Mouse (Mus musculus): ENCODE measurements around the gene Fgfr2. TPM values are rescaled to one million over a fixed set of nuclear protein-coding genes. Genes with fewer than 3 reads are reported as not detected.
"Not testable (repeated sequence)": the region's sequence is repeated elsewhere in the genome, so short reads cannot be mapped to it uniquely, and the experiment has no call there.

The Fgfr2 gene
- polyA plus RNA-seq, 1 experiment from 2014 or later = 123 TPM

GRCm38 (mm10) chr7:130147230-130147629 lies 2975.9 kb downstream of the Fgfr2 start:
- Histone ChIP-seq H3K36me3 (no peaks in the 10 kb centered on the region), H3K9me3 (no peaks in the 10 kb centered on the region), H3K4me3 (no peak overlapping the region), H3K27ac (no peak overlapping the region), H3K27me3 (no peaks in the 10 kb centered on the region), H3K9ac (no peak overlapping the region), H3K4me2 (replicated peaks) (no peak overlapping the region), H3K4me1 (peaks cover 13% of the 10 kb centered on the region)
- no peak for ATAC-seq (ENCODE audit: low FRiP score, low read depth)
- 82% methylated on average over 7 of the region's 7 CpGs for WGBS

GRCm38 (mm10) chr7:130145211-130145610 lies 2977.9 kb downstream of the Fgfr2 start:
- Histone ChIP-seq H3K27me3 (no peaks in the 10 kb centered on the region), H3K27ac (no peak overlapping the region), H3K9me3 (no peaks in the 10 kb centered on the region), H3K4me2 (replicated peaks) (no peak overlapping the region), H3K4me1 (peaks cover 20% of the 10 kb centered on the region), H3K4me3 (no peak overlapping the region), H3K36me3 (no peaks in the 10 kb centered on the region), H3K9ac (no peak overlapping the region)
- WGBS = 83% methylated on average over 4 of the region's 4 CpGs
- ATAC-seq (ENCODE audit: low FRiP score, low read depth) = no peak

GRCm38 (mm10) chr7:130143371-130143770 lies 2979.8 kb downstream of the Fgfr2 start:
- Histone ChIP-seq H3K4me2 (replicated peaks) (no peak overlapping the region), H3K36me3 (no peaks in the 10 kb centered on the region), H3K9ac (no peak overlapping the region), H3K4me3 (no peak overlapping the region), H3K27me3 (no peaks in the 10 kb centered on the region), H3K27ac (no peak overlapping the region), H3K9me3 (no peaks in the 10 kb centered on the region), H3K4me1 (peaks cover 20% of the 10 kb centered on the region)
- 54% methylated on average over 7 of the region's 7 CpGs for WGBS
- ATAC-seq (ENCODE audit: low FRiP score, low read depth) = peak; percentile 57

- no peaks in the 10 kb centered on the region for H3K36me3 ChIP-seq
- H3K27ac ChIP-seq = no peak overlapping the region
- H3K27me3 ChIP-seq = no peaks in the 10 kb centered on the region
- ATAC-seq (ENCODE audit: low FRiP score, low read depth) = no peak
- H3K4me2 ChIP-seq (replicated peaks) = no peak overlapping the region
- H3K9me3 ChIP-seq = no peaks in the 10 kb centered on the region
- H3K9ac ChIP-seq = no peak overlapping the region
- no peak overlapping the region for H3K4me3 ChIP-seq
- WGBS = 76% methylated on average over 3 of the region's 3 CpGs
- peaks cover 20% of the 10 kb centered on the region for H3K4me1 ChIP-seq
Measured at GRCm38 (mm10) chr7:130141088-130141873, 2981.9 kb downstream of the Fgfr2 start.

- H3K9me3 ChIP-seq = no peaks in the 10 kb centered on the region
- WGBS = 71% methylated on average over 3 of the region's 3 CpGs
- H3K4me2 ChIP-seq (replicated peaks) = no peak overlapping the region
- H3K4me1 ChIP-seq = peaks cover 3% of the 10 kb centered on the region; the same call in 1 of the 2 replicates
- H3K4me3 ChIP-seq = no peak overlapping the region
- no peak for ATAC-seq (ENCODE audit: low FRiP score, low read depth)
- H3K36me3 ChIP-seq = no peaks in the 10 kb centered on the region
- no peak overlapping the region for H3K27ac ChIP-seq
- H3K27me3 ChIP-seq = no peaks in the 10 kb centered on the region
- H3K9ac ChIP-seq = no peak overlapping the region
Measured at GRCm38 (mm10) chr7:130134924-130135365, 2988.2 kb downstream of the Fgfr2 start.

- not testable (repeated sequence) for H3K4me2 ChIP-seq (replicated peaks); H3K9ac ChIP-seq; H3K27ac ChIP-seq; H3K4me3 ChIP-seq; ATAC-seq (ENCODE audit: low FRiP score, low read depth); H3K36me3 ChIP-seq; H3K27me3 ChIP-seq; H3K9me3 ChIP-seq; H3K4me1 ChIP-seq
Measured at GRCm38 (mm10) chr7:130134428-130134827, 2988.7 kb downstream of the Fgfr2 start.

GRCm38 (mm10) chr7:130130226-130130625 lies 2992.9 kb downstream of the Fgfr2 start:
- peaks cover 23% of the 10 kb centered on the region for H3K4me1 ChIP-seq
- H3K27me3 ChIP-seq = no peaks in the 10 kb centered on the region
- no peaks in the 10 kb centered on the region for H3K9me3 ChIP-seq
- H3K36me3 ChIP-seq = no peaks in the 10 kb centered on the region
- WGBS = 85% methylated on average over 5 of the region's 5 CpGs
- H3K9ac ChIP-seq = no peak overlapping the region
- H3K27ac ChIP-seq = no peak overlapping the region
- no peak for ATAC-seq (ENCODE audit: low FRiP score, low read depth)
- H3K4me2 ChIP-seq (replicated peaks) = no peak overlapping the region
- H3K4me3 ChIP-seq = no peak overlapping the region

GRCm38 (mm10) chr7:130129359-130129960 lies 2993.7 kb downstream of the Fgfr2 start:
- Histone ChIP-seq H3K9me3 (no peaks in the 10 kb centered on the region), H3K4me2 (replicated peaks) (peak overlapping the region; percentile 51), H3K27ac (no peak overlapping the region), H3K27me3 (no peaks in the 10 kb centered on the region), H3K4me3 (no peak overlapping the region), H3K36me3 (no peaks in the 10 kb centered on the region), H3K9ac (peak overlapping the region; percentile 55; the same call in 1 of the 2 replicates), H3K4me1 (peaks cover 23% of the 10 kb centered on the region)
- 12% methylated on average over 16 of the region's 16 CpGs for WGBS
- no peak for ATAC-seq (ENCODE audit: low FRiP score, low read depth)

- no peaks in the 10 kb centered on the region for H3K36me3 ChIP-seq
- H3K9me3 ChIP-seq = no peaks in the 10 kb centered on the region
- peaks cover 25% of the 10 kb centered on the region for H3K4me1 ChIP-seq
- H3K4me3 ChIP-seq = no peak overlapping the region
- no peak for ATAC-seq (ENCODE audit: low FRiP score, low read depth)
- H3K27me3 ChIP-seq = no peaks in the 10 kb centered on the region
- no peak overlapping the region for H3K9ac ChIP-seq
- no peak overlapping the region for H3K27ac ChIP-seq
- no peak overlapping the region for H3K4me2 ChIP-seq (replicated peaks)
- 19% methylated on average over 2 of the region's 2 CpGs for WGBS
Measured at GRCm38 (mm10) chr7:130121507-130121906, 3001.6 kb downstream of the Fgfr2 start.

GRCm38 (mm10) chr7:130119466-130119865 lies 3003.7 kb downstream of the Fgfr2 start:
- Histone ChIP-seq H3K4me2 (replicated peaks) (no peak overlapping the region), H3K4me1 (peaks cover 25% of the 10 kb centered on the region), H3K4me3 (no peak overlapping the region), H3K27ac (no peak overlapping the region; the same call in 1 of the 2 replicates), H3K9ac (no peak overlapping the region), H3K9me3 (no peaks in the 10 kb centered on the region), H3K36me3 (no peaks in the 10 kb centered on the region), H3K27me3 (no peaks in the 10 kb centered on the region)
- no peak for ATAC-seq (ENCODE audit: low FRiP score, low read depth)
- WGBS = 38% methylated on average over 6 of the region's 6 CpGs

GRCm38 (mm10) chr7:130118726-130119125 lies 3004.4 kb downstream of the Fgfr2 start:
- H3K27me3 ChIP-seq = no peaks in the 10 kb centered on the region
- peaks cover 25% of the 10 kb centered on the region for H3K4me1 ChIP-seq
- no peaks in the 10 kb centered on the region for H3K9me3 ChIP-seq
- 6% methylated on average over 4 of the region's 4 CpGs for WGBS
- H3K9ac ChIP-seq = no peak overlapping the region
- H3K4me2 ChIP-seq (replicated peaks) = no peak overlapping the region
- H3K4me3 ChIP-seq = no peak overlapping the region
- ATAC-seq (ENCODE audit: low FRiP score, low read depth) = no peak
- H3K27ac ChIP-seq = no peak overlapping the region
- H3K36me3 ChIP-seq = no peaks in the 10 kb centered on the region

GRCm38 (mm10) chr7:130117466-130118123 lies 3005.6 kb downstream of the Fgfr2 start:
- Histone ChIP-seq H3K4me1 (peaks cover 25% of the 10 kb centered on the region), H3K36me3 (no peaks in the 10 kb centered on the region), H3K4me2 (replicated peaks) (no peak overlapping the region), H3K27me3 (no peaks in the 10 kb centered on the region), H3K9me3 (no peaks in the 10 kb centered on the region), H3K9ac (no peak overlapping the region), H3K27ac (no peak overlapping the region), H3K4me3 (no peak overlapping the region)
- ATAC-seq (ENCODE audit: low FRiP score, low read depth) = no peak
- 28% methylated on average over 4 of the region's 4 CpGs for WGBS
